Mouse (Mus musculus) intestine, embryonic 14.5 days (tissue): Measurements from ENCODE around the gene Pex6. TPM values are rescaled to one million over a fixed set of nuclear protein-coding genes. Genes with fewer than 3 reads are reported as not detected.

ENCODE experiments used
- ATAC-seq: fragments of 200-750 bp; cut with Nextera tagmentation; replicated peaks from 2 replicates; pipeline ENCODE4 v1.8.0; 2017; ENCODE audit warnings: low read depth, moderate number of reproducible peaks, moderate TSS enrichment, moderate library complexity; ENCODE audit not compliant: low FRiP score, low TSS enrichment
- DNase-seq: peaks from one replicate; pipeline ENCODE4 v3.0.0-alpha.2; 2018; ENCODE audit warnings: low spot score
- H3K27ac ChIP-seq: fragments of 300-500 bp; sonication (generic); 2 replicates; pipeline ENCODE4 v1.5.1; 2014; ENCODE audit warnings: low read depth, mild to moderate bottlenecking, control low read depth
- H3K27me3 ChIP-seq: fragments of 300-500 bp; sonication (generic); replicated peaks from 2 replicates; pipeline ENCODE4 v1.6.1; 2014; ENCODE audit warnings: low read length, control low read depth; ENCODE audit not compliant: control insufficient read depth, insufficient read depth
- H3K36me3 ChIP-seq: fragments of 300-500 bp; sonication (generic); 2 replicates; pipeline ENCODE4 v1.6.1; 2014; ENCODE audit warnings: low read length, control low read depth; ENCODE audit not compliant: control insufficient read depth, insufficient read depth
- H3K4me1 ChIP-seq: fragments of 300-500 bp; sonication (generic); replicated peaks from 2 replicates; pipeline ENCODE4 v1.6.1; 2014; ENCODE audit warnings: low read length, control low read depth, mixed read lengths; ENCODE audit not compliant: control insufficient read depth, insufficient read depth
- H3K4me2 ChIP-seq: fragments of 300-500 bp; sonication (generic); 2 replicates; pipeline ENCODE4 v1.6.1; 2014; ENCODE audit warnings: low read length
- H3K4me3 ChIP-seq: fragments of 300-500 bp; sonication (generic); 2 replicates; pipeline ENCODE4 v1.5.1; 2014; ENCODE audit warnings: low read depth, low read length, control low read depth, mixed read lengths
- H3K9ac ChIP-seq: fragments of 300-500 bp; sonication (generic); 2 replicates; pipeline ENCODE4 v1.6.1; 2014; ENCODE audit warnings: mild to moderate bottlenecking, low read length
- H3K9me3 ChIP-seq: fragments of 300-500 bp; sonication (generic); 2 replicates; pipeline ENCODE4 v1.6.1; 2016; ENCODE audit warnings: low read length, control low read depth; ENCODE audit not compliant: control insufficient read depth
- WGBS: fragments of 180-500 bp; shearing (Covaris S2); extraction: QIAGEN DNeasy Blood & Tissue Kit; methylation state at CpG from one replicate; pipeline ENCODE4 v1.1.7; 2014; 5-methylcytosine and 5-hydroxymethylcytosine counted together
- polyA plus RNA-seq: library from polyadenylated mRNA; unstranded; fragments of >200 nt; fragmentation: Nextera tagmentation; extraction: Ambion mirVana; gene quantifications from 2 replicates; pipeline ENCODE4 v1.2.1, GENCODE M21; 2014

Pex6 gene
- polyA plus RNA-seq, 1 experiment from 2014 or later: 20.8 TPM

- H3K4me3 ChIP-seq: no peak overlapping the region
- H3K36me3 ChIP-seq: peaks cover 20% of the 10 kb centered on the region; the same call in 1 of the 2 replicates
- no peaks in the 10 kb centered on the region for H3K4me1 ChIP-seq
- H3K4me2 ChIP-seq: no peak overlapping the region
- no peaks in the 10 kb centered on the region for H3K9me3 ChIP-seq
- 83% methylated on average over 1 of the region's 1 CpGs for WGBS
- no peak for DNase-seq
- H3K27ac ChIP-seq: no peak overlapping the region
- no peak for ATAC-seq
- no peaks in the 10 kb centered on the region for H3K27me3 ChIP-seq
- no peak overlapping the region for H3K9ac ChIP-seq
These were observed 16.7 kb upstream of the Pex6 start for GRCm38 (mm10) chr17:46694517-46695063.

- no peak overlapping the region for H3K27ac ChIP-seq
- no peaks in the 10 kb centered on the region for H3K27me3 ChIP-seq
- H3K9ac ChIP-seq: no peak overlapping the region
- no peak overlapping the region for H3K4me3 ChIP-seq
- 83% methylated on average over 6 of the region's 6 CpGs for WGBS
- DNase-seq: no peak
- H3K4me1 ChIP-seq: peaks cover 12% of the 10 kb centered on the region
- no peak for ATAC-seq
- H3K9me3 ChIP-seq: no peaks in the 10 kb centered on the region
- no peak overlapping the region for H3K4me2 ChIP-seq
- peaks cover 21% of the 10 kb centered on the region; the same call in 1 of the 2 replicates for H3K36me3 ChIP-seq
These were observed 12.7 kb upstream of the Pex6 start for GRCm38 (mm10) chr17:46698515-46698914.

GRCm38 (mm10) chr17:46699245-46699644 is 12.0 kb upstream of the Pex6 start:
- Histone ChIP-seq H3K27me3 (no peaks in the 10 kb centered on the region), H3K9ac (no peak overlapping the region), H3K27ac (no peak overlapping the region), H3K9me3 (no peaks in the 10 kb centered on the region), H3K4me2 (no peak overlapping the region), H3K36me3 (peaks cover 21% of the 10 kb centered on the region; the same call in 1 of the 2 replicates), H3K4me1 (peaks cover 16% of the 10 kb centered on the region), H3K4me3 (no peak overlapping the region)
- ATAC-seq: no peak
- DNase-seq: no peak
- WGBS: 57% methylated on average over 5 of the region's 5 CpGs

DNA sequence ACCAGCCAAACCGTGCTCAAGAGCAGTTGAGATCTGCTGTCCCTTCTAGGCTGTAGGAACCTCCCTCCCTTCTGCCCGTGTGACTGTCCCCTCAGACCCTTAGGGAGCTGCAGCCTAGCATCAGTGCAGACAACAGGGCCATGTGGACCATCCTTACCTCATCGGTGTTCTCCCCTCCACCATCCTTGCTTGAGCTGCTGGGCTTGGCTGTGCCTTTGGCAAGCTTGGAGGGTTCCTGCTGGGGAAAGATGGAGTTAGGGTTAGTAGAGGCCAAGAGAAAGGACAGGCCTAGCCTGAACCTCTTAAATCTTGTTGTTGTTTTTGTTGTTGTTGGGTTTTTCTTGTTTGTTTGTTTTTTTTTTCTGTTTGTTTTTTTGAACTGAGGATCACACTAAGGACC is 11.4 kb upstream of the Pex6 start:
- WGBS: 92% methylated on average over 3 of the region's 3 CpGs
- Histone ChIP-seq H3K9me3 (no peaks in the 10 kb centered on the region), H3K9ac (no peak overlapping the region), H3K27me3 (no peaks in the 10 kb centered on the region), H3K4me3 (no peak overlapping the region), H3K4me2 (no peak overlapping the region), H3K4me1 (peaks cover 16% of the 10 kb centered on the region), H3K36me3 (peaks cover 21% of the 10 kb centered on the region; the same call in 1 of the 2 replicates), H3K27ac (no peak overlapping the region)
- DNase-seq (no peak), ATAC-seq (no peak)

GRCm38 (mm10) chr17:46701489-46701888 is 9.8 kb upstream of the Pex6 start:
- no peak for DNase-seq
- no peak overlapping the region for H3K4me3 ChIP-seq
- H3K36me3 ChIP-seq: peaks cover 18% of the 10 kb centered on the region; the same call in 1 of the 2 replicates
- H3K27ac ChIP-seq: no peak overlapping the region
- no peak for ATAC-seq
- H3K27me3 ChIP-seq: no peaks in the 10 kb centered on the region
- 0 out of 2 replicates have a peak overlapping the region, but pooled peaks have one; percentile 13 for H3K9ac ChIP-seq
- no peaks in the 10 kb centered on the region for H3K9me3 ChIP-seq
- peaks cover 20% of the 10 kb centered on the region for H3K4me1 ChIP-seq
- no peak overlapping the region for H3K4me2 ChIP-seq
- 75% methylated on average over 12 of the region's 12 CpGs for WGBS

DNA sequence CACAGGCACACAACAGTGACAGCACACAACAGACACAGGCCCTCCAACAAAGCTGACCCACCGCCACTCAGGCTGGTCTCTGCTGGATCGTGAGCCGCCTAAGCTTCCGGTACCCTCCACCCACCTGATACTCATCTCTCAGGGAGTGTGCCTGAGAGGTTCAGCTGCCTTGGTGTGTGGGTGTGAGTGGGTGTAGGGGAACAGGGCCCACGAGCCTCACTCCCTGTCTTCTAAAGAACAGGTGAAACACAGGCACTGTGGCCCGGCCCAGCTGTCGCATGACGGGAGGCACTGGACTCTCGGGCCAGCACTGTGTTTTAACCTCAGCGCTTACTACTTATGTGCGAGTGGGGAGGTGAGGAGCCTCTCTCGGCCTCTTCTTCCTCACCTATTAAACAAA is 9.2 kb upstream of the Pex6 start:
- H3K36me3 ChIP-seq: peaks cover 18% of the 10 kb centered on the region; the same call in 1 of the 2 replicates
- no peak for DNase-seq
- no peak for ATAC-seq
- no peak overlapping the region for H3K27ac ChIP-seq
- H3K4me3 ChIP-seq: no peak overlapping the region
- H3K4me2 ChIP-seq: no peak overlapping the region
- peaks cover 20% of the 10 kb centered on the region for H3K4me1 ChIP-seq
- WGBS: 88% methylated on average over 12 of the region's 12 CpGs
- H3K27me3 ChIP-seq: no peaks in the 10 kb centered on the region
- no peaks in the 10 kb centered on the region for H3K9me3 ChIP-seq
- H3K9ac ChIP-seq: no peak overlapping the region

GRCm38 (mm10) chr17:46702506-46702905 is 8.8 kb upstream of the Pex6 start:
- H3K27ac ChIP-seq: no peak overlapping the region
- no peaks in the 10 kb centered on the region for H3K27me3 ChIP-seq
- WGBS: 85% methylated on average over 5 of the region's 5 CpGs
- H3K9me3 ChIP-seq: no peaks in the 10 kb centered on the region
- H3K4me1 ChIP-seq: peaks cover 20% of the 10 kb centered on the region
- no peak overlapping the region for H3K4me3 ChIP-seq
- H3K36me3 ChIP-seq: peaks cover 18% of the 10 kb centered on the region; the same call in 1 of the 2 replicates
- DNase-seq (no peak), ATAC-seq (no peak)
- no peak overlapping the region for H3K9ac ChIP-seq
- H3K4me2 ChIP-seq: 0 out of 2 replicates have a peak overlapping the region, but pooled peaks have one; percentile 60

DNA sequence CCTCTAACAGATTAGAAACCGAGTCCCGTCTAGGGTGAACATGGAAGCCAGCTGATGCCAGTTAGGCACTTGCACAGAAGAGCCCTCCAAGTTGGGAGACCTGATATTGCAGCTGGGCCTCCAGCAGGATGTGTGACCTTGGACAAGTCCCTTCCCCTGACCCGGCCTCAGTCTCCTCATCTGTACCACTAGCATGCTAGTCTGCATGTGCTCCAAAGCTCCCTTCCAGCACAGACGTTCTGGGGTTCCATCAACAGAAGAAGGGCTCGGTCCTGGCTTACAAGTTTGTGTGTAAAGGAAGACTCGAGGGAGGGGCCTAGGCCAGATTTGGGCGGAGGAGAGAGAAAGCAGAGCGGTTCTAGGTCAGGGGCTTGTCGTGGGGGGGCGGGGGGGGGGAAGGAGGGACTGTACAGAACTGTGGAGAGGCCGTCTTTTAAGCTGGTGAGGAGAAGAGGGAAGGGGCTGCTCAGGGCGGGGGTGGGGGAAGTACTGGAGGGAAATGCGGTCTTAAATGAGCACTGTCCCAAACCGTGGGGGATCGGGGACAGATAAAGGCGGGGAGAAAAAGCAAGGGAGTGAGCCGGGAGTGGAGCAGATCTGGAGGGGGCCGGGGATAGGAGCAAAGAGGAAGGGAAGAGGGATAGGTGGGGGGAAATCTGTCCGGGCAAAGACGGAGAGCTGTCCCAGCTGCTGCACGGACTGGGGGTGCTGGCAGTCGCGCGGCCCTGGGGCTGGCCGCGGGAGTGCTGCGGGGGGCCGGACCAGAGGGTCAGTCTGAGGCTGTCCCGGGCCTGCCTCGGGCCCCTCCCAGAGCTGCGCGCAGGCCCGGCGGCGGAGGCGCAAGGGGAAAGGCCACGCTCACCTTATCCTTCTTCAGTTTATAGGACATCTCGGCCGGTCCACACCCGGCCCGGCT is 7.0 kb upstream of the Pex6 start:
- peak; percentile 81; the same call in 1 of the 2 replicates for ATAC-seq
- Histone ChIP-seq H3K4me3 (peak overlapping the region; percentile 84), H3K9ac (peak overlapping the region; percentile 81), H3K27me3 (no peaks in the 10 kb centered on the region), H3K27ac (peak overlapping the region; percentile 93), H3K4me2 (peak overlapping the region; percentile 60), H3K4me1 (peaks cover 20% of the 10 kb centered on the region), H3K9me3 (no peaks in the 10 kb centered on the region), H3K36me3 (peaks cover 11% of the 10 kb centered on the region; the same call in 1 of the 2 replicates)
- DNase-seq: no peak
- WGBS: 4% methylated on average over 39 of the region's 41 CpGs
